Mouse (Mus musculus): ENCODE measurements around the gene G0s2. TPM values are rescaled to one million over a fixed set of nuclear protein-coding genes. Genes with fewer than 3 reads are reported as not detected.

Gene G0s2
- polyA plus RNA-seq, 1 experiment from 2014 or later, result 8.9 TPM

DNA sequence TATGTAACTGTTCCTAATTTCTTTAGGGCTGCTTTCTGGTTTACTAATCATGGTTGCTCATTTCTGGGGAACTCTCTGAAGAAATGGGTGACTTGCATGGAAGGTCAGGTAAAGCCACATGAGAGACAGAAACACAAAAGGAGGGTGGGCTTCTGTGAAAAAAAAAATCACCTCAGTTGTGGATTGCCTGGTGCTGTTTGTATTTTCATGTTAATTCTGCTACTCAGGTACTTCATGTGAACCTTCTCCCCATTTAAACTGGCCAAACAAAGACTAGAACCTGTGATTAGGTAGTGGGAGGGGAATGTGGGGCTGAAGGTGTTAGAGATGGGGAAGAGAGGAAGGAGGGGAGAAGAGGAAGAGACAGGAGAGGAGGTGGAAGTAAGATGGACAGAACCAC lies 7.3 kb downstream of the G0s2 start:
- no peak for ATAC-seq (replicated peaks; ENCODE audit: insufficient number of reproducible peaks, low FRiP score, low TSS enrichment, low read depth)
- DNase-seq (ENCODE audit: low spot score), result no peak

GRCm38 (mm10) chr1:193263955-193264598 lies 8.9 kb downstream of the G0s2 start, which contains the start of gene Hsd11b1:
Hsd11b1 (minus strand) TSS chr1:193264075.
- ATAC-seq (replicated peaks; ENCODE audit: insufficient number of reproducible peaks, low FRiP score, low TSS enrichment, low read depth), result no peak
- WGBS, result 80% methylated on average over 5 of the region's 5 CpGs
- no peak within 1 kb of the TSS for H3K4me2 ChIP-seq (ENCODE audit: low read depth, low read length)
- H3K36me3 ChIP-seq (replicated peaks; ENCODE audit: control insufficient read depth, insufficient read depth, low read depth, low read length), result no peaks in the 10 kb centered on the region
- H3K4me3 ChIP-seq (ENCODE audit: low read depth, low read length), result no peak within 1 kb of the TSS
- no peaks in the 10 kb centered on the region for H3K9me3 ChIP-seq (replicated peaks; ENCODE audit: control insufficient read depth, low read length)
- no peaks in the 10 kb centered on the region for H3K27me3 ChIP-seq (ENCODE audit: control insufficient read depth, insufficient read depth, low read length)
- no peaks in the 10 kb centered on the region; the same call in 1 of the 2 replicates for H3K4me1 ChIP-seq (ENCODE audit: control insufficient read depth, insufficient read depth, low read length)
- no peak for DNase-seq (ENCODE audit: low spot score)
- no peak within 1 kb of the TSS for H3K27ac ChIP-seq (replicated peaks; ENCODE audit: low read depth, low read length)
- H3K9ac ChIP-seq (replicated peaks; ENCODE audit: low read length), result no peak within 1 kb of the TSS

More for the DNA sequence above, 7.3 kb downstream of the G0s2 start:
- H3K9ac ChIP-seq (replicated peaks; ENCODE audit: low read length), result no peak overlapping the region
- H3K4me2 ChIP-seq (ENCODE audit: low read depth, low read length), result no peak overlapping the region
- H3K4me1 ChIP-seq (ENCODE audit: control insufficient read depth, insufficient read depth, low read length), result no peaks in the 10 kb centered on the region; the same call in 1 of the 2 replicates
- H3K4me3 ChIP-seq (ENCODE audit: low read depth, low read length), result no peak overlapping the region
- H3K27me3 ChIP-seq (ENCODE audit: control insufficient read depth, insufficient read depth, low read length), result no peaks in the 10 kb centered on the region
- no peaks in the 10 kb centered on the region for H3K36me3 ChIP-seq (replicated peaks; ENCODE audit: control insufficient read depth, insufficient read depth, low read depth, low read length)
- H3K9me3 ChIP-seq (replicated peaks; ENCODE audit: control insufficient read depth, low read length), result no peaks in the 10 kb centered on the region
- no peak overlapping the region for H3K27ac ChIP-seq (replicated peaks; ENCODE audit: low read depth, low read length)

DNA sequence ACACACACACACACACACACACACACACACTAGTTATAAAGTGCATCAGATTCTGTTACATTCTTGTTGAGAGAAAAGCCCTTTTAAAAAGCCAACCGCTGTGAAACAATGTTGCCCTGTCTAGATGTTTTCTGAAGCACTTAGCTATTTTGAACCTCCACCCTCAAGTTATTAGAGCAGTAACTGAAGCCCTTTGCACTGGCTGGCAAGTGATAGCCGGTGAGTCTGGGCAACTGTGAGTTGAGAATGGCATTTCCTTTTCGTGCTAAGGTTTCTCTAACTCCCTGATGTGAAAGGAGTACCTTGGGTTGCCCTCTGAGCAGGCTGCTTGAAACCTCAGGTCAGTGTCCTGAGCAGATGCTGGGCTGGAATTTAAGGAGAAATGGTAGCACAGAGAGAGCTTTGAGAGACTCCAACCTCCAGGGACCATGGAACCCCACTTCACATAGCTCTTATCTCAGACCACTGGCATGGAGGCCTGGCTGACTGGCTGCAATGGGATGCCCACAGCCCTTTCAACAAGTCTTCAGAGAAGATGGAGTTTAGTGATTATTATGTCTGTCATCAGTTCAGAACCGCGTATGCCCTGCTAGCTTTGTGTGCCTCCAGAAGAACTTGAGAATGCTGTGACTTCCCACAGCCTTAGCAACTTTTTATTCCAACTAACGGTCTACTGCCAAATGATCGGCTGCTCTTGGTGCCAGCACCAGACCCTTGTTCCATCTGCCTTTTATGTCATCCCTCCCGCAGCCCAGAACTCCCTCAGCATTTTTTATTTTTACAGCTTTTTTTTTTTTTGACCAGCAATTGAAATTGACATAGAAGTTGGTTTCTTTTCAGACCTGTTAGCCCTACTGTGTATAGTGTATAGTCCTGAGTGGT lies 9.8 kb downstream of the G0s2 start:
- Histone ChIP-seq H3K27me3 (ENCODE audit: control insufficient read depth, insufficient read depth, low read length) (no peaks in the 10 kb centered on the region), H3K4me1 (ENCODE audit: control insufficient read depth, insufficient read depth, low read length) (no peaks in the 10 kb centered on the region; the same call in 1 of the 2 replicates), H3K27ac (replicated peaks; ENCODE audit: low read depth, low read length) (no peak overlapping the region), H3K4me2 (ENCODE audit: low read depth, low read length) (no peak overlapping the region), H3K9me3 (replicated peaks; ENCODE audit: control insufficient read depth, low read length) (no peaks in the 10 kb centered on the region), H3K9ac (replicated peaks; ENCODE audit: low read length) (no peak overlapping the region), H3K4me3 (ENCODE audit: low read depth, low read length) (no peak overlapping the region), H3K36me3 (replicated peaks; ENCODE audit: control insufficient read depth, insufficient read depth, low read depth, low read length) (no peaks in the 10 kb centered on the region)
- no peak for ATAC-seq (replicated peaks; ENCODE audit: insufficient number of reproducible peaks, low FRiP score, low TSS enrichment, low read depth)
- 73% methylated on average over 8 of the region's 8 CpGs for WGBS
- DNase-seq (ENCODE audit: low spot score), result no peak

GRCm38 (mm10) chr1:193261897-193262548 lies 11.0 kb downstream of the G0s2 start:
- Histone ChIP-seq H3K4me3 (ENCODE audit: low read depth, low read length) (no peak overlapping the region), H3K4me1 (ENCODE audit: control insufficient read depth, insufficient read depth, low read length) (no peaks in the 10 kb centered on the region; the same call in 1 of the 2 replicates), H3K9ac (replicated peaks; ENCODE audit: low read length) (no peak overlapping the region), H3K27ac (replicated peaks; ENCODE audit: low read depth, low read length) (no peak overlapping the region), H3K9me3 (replicated peaks; ENCODE audit: control insufficient read depth, low read length) (no peaks in the 10 kb centered on the region), H3K4me2 (ENCODE audit: low read depth, low read length) (no peak overlapping the region), H3K27me3 (ENCODE audit: control insufficient read depth, insufficient read depth, low read length) (no peaks in the 10 kb centered on the region), H3K36me3 (replicated peaks; ENCODE audit: control insufficient read depth, insufficient read depth, low read depth, low read length) (no peaks in the 10 kb centered on the region)
- WGBS, result 71% methylated on average over 7 of the region's 7 CpGs
- ATAC-seq (replicated peaks; ENCODE audit: insufficient number of reproducible peaks, low FRiP score, low TSS enrichment, low read depth), result no peak
- no peak for DNase-seq (ENCODE audit: low spot score)

DNA sequence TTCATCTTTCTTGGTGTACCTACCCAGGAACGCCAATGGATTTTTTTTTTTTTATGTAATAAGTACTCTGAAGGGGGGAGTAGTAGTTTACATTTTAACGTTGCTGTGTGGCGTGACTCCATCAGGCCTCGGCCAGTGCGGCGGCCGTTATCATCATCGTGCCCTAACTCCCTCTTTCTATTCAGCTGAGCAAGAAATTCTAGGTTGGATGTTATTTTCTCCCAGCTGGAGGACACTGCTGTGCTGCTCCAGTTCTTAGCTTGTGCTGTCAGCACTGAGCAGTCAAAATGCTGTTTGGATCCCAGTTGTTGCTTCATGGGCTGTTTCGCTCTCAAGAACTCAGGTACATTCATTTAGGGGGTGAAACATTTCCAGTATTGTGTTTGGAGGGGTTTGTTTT lies 13.5 kb downstream of the G0s2 start:
- H3K9ac ChIP-seq (replicated peaks; ENCODE audit: low read length), result no peak overlapping the region
- no peak overlapping the region for H3K4me2 ChIP-seq (ENCODE audit: low read depth, low read length)
- no peaks in the 10 kb centered on the region for H3K27me3 ChIP-seq (ENCODE audit: control insufficient read depth, insufficient read depth, low read length)
- no peak overlapping the region for H3K27ac ChIP-seq (replicated peaks; ENCODE audit: low read depth, low read length)
- H3K9me3 ChIP-seq (replicated peaks; ENCODE audit: control insufficient read depth, low read length), result no peaks in the 10 kb centered on the region
- no peak overlapping the region for H3K4me3 ChIP-seq (ENCODE audit: low read depth, low read length)
- no peak for DNase-seq (ENCODE audit: low spot score)
- 92% methylated on average over 9 of the region's 9 CpGs for WGBS
- no peak for ATAC-seq (replicated peaks; ENCODE audit: insufficient number of reproducible peaks, low FRiP score, low TSS enrichment, low read depth)
- no peaks in the 10 kb centered on the region; the same call in 1 of the 2 replicates for H3K4me1 ChIP-seq (ENCODE audit: control insufficient read depth, insufficient read depth, low read length)
- no peaks in the 10 kb centered on the region for H3K36me3 ChIP-seq (replicated peaks; ENCODE audit: control insufficient read depth, insufficient read depth, low read depth, low read length)

GRCm38 (mm10) chr1:193256621-193257098 lies 16.4 kb downstream of the G0s2 start:
- H3K36me3 ChIP-seq (replicated peaks; ENCODE audit: control insufficient read depth, insufficient read depth, low read depth, low read length), result no peaks in the 10 kb centered on the region
- ATAC-seq (replicated peaks; ENCODE audit: insufficient number of reproducible peaks, low FRiP score, low TSS enrichment, low read depth) (no peak), DNase-seq (ENCODE audit: low spot score) (no peak)
- no peak overlapping the region for H3K4me3 ChIP-seq (ENCODE audit: low read depth, low read length)
- H3K4me2 ChIP-seq (ENCODE audit: low read depth, low read length), result no peak overlapping the region
- no peaks in the 10 kb centered on the region for H3K9me3 ChIP-seq (replicated peaks; ENCODE audit: control insufficient read depth, low read length)
- 72% methylated on average over 5 of the region's 5 CpGs for WGBS
- no peaks in the 10 kb centered on the region for H3K27me3 ChIP-seq (ENCODE audit: control insufficient read depth, insufficient read depth, low read length)
- no peak overlapping the region for H3K9ac ChIP-seq (replicated peaks; ENCODE audit: low read length)
- H3K4me1 ChIP-seq (ENCODE audit: control insufficient read depth, insufficient read depth, low read length), result no peaks in the 10 kb centered on the region
- H3K27ac ChIP-seq (replicated peaks; ENCODE audit: low read depth, low read length), result no peak overlapping the region

- H3K27ac ChIP-seq (replicated peaks; ENCODE audit: low read depth, low read length), result no peak overlapping the region
- DNase-seq (ENCODE audit: low spot score) (no peak), ATAC-seq (replicated peaks; ENCODE audit: insufficient number of reproducible peaks, low FRiP score, low TSS enrichment, low read depth) (peak; percentile 67)
- H3K9ac ChIP-seq (replicated peaks; ENCODE audit: low read length), result no peak overlapping the region
- H3K27me3 ChIP-seq (ENCODE audit: control insufficient read depth, insufficient read depth, low read length), result no peaks in the 10 kb centered on the region
- H3K4me1 ChIP-seq (ENCODE audit: control insufficient read depth, insufficient read depth, low read length), result no peaks in the 10 kb centered on the region
- no peak overlapping the region for H3K4me2 ChIP-seq (ENCODE audit: low read depth, low read length)
- H3K4me3 ChIP-seq (ENCODE audit: low read depth, low read length), result no peak overlapping the region
- H3K36me3 ChIP-seq (replicated peaks; ENCODE audit: control insufficient read depth, insufficient read depth, low read depth, low read length), result no peaks in the 10 kb centered on the region
- H3K9me3 ChIP-seq (replicated peaks; ENCODE audit: control insufficient read depth, low read length), result no peaks in the 10 kb centered on the region
Measured at GRCm38 (mm10) chr1:193256289-193256577, 16.8 kb downstream of the G0s2 start.
